Comparison of ENCODE assay signal across 11 mouse cellular contexts in the genomic region with DNA sequence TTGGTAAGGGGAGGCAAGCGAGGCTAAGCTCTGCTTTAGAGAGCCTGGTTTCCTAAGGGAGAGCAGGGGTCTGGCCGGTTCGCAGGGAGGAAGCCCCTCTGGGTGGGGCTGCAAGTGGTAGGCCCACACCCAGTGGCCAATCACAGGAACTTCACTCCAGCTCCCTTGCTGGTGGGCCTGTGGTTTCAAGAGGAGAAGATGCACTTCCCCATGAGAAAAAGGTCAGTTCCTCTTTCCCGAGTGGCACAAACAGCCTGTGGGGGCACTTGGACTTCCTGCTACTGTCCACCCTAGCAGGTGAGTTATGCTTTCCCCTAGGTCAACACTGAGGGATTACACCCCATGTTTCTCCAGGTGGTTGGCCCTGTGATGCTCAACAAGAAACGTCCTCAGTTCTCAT.
DNase-seq lines count a peak whose midpoint lies in the region; ATAC-seq and TF ChIP-seq lines count a peak whose summit lies in the region.
"Had no signal": no experiment of that assay in that cellular context is flagged by ENCODE, and none has a peak within 500 bp of the region (broad histone marks: within the 10 kb centered on the region; RNA-seq: fewer than 3 reads in every experiment).

No protein-coding gene starts in this region.

- peak; percentile 94 for DNase-seq in heart, adult 11 months
- DNase-seq in heart, postnatal 4 days = no peak
- DNase-seq in A20 (ENCODE audit: low read depth, low spot score) = peak; percentile 89
- DNase-seq in naive thymus-derived CD4-positive, alpha-beta T cell, adult 2 months (ENCODE audit: low read depth) = peak; percentile 2
- DNase-seq in urinary bladder, postnatal 25 days (ENCODE audit: low spot score) = no peak
- no peak for DNase-seq in Muller cell, postnatal 12 days (ENCODE audit: inconsistent ontology term)
- no peak for DNase-seq in thymus, adult 2 months

- WGBS in thymus, adult 2 months = 20% methylated on average over 5 of the region's 5 CpGs

- H3K27ac ChIP-seq in thymus, adult 2 months (ENCODE audit: control insufficient read depth, insufficient read depth, low read length) = no peak overlapping the region
- H3K27ac ChIP-seq: embryonic facial prominence, embryonic 10.5 days; limb, embryonic 15.5 days; neural tube, embryonic 12.5 days had no signal

- no peak for TF ChIP-seq CTCF in thymus, adult 2 months (IDR thresholded peaks at IDR 0.05; ENCODE audit: borderline replicate concordance, control insufficient read depth, extremely low read depth, insufficient read depth, low read length, poor library complexity)

- H3K4me1 ChIP-seq in thymus, adult 2 months (replicated peaks; ENCODE audit: control insufficient read depth, insufficient read depth, low read length) = no peaks in the 10 kb centered on the region
- H3K4me1 ChIP-seq: embryonic facial prominence, embryonic 10.5 days; neural tube, embryonic 12.5 days had no signal

- peak; percentile 95 to 97 for ATAC-seq in hematopoietic stem cell, adult 5-6 weeks (replicated peaks in 1 of 2; ENCODE audit: insufficient read depth in 1 of 2, low FRiP score in 2 of 2, low TSS enrichment in 1 of 2, low read depth in 1 of 2, poor library complexity in 2 of 2, severe bottlenecking in 2 of 2)

- no peaks in the 10 kb centered on the region for H3K27me3 ChIP-seq in thymus, adult 2 months (ENCODE audit: control insufficient read depth, insufficient read depth, low read length)
- H3K27me3 ChIP-seq: limb, embryonic 15.5 days; neural tube, embryonic 12.5 days had no signal

- no peak for TF ChIP-seq POLR2A in thymus, adult 2 months (IDR thresholded peaks at IDR 0.05; ENCODE audit: control insufficient read depth, extremely low read depth, insufficient read depth, low read length, poor library complexity)

- no peaks in the 10 kb centered on the region for H3K36me3 ChIP-seq in thymus, adult 2 months (ENCODE audit: control insufficient read depth, insufficient read depth, low read length)
- H3K36me3 ChIP-seq: embryonic facial prominence, embryonic 10.5 days; limb, embryonic 15.5 days; neural tube, embryonic 12.5 days had no signal

- H3K4me3 ChIP-seq in thymus, adult 2 months (ENCODE audit: control insufficient read depth, insufficient read depth, low read length) = no peak overlapping the region
- H3K4me3 ChIP-seq: embryonic facial prominence, embryonic 10.5 days; limb, embryonic 15.5 days; neural tube, embryonic 12.5 days had no signal

Comparison
In these comparisons a context has a peak if more than half of its experiments do, and no peak if none do; other contexts are left out.
1. DNase-seq: peak in heart, adult 11 months (single experiment), A20 (single experiment) and naive thymus-derived CD4-positive, alpha-beta T cell, adult 2 months (single experiment); none in heart, postnatal 4 days (single experiment), urinary bladder, postnatal 25 days (single experiment), Muller cell, postnatal 12 days (single experiment) and thymus, adult 2 months (single experiment).